Comparison of ENCODE assay signal across 8 mouse cellular contexts in genomic region chr10:120898785-120899762, GRCm38 (mm10). TPM values are rescaled to one million over a fixed set of nuclear protein-coding genes. Genes with fewer than 3 reads are reported as not detected.
A peak's percentile ranks its signal among the peaks of the same experiment; 100 is the strongest.
DNase-seq lines count a peak whose midpoint lies in the region; ATAC-seq and TF ChIP-seq lines count a peak whose summit lies in the region.

TSS of gene Msrb3 (minus strand) at chr10:120899101.

- peak within 1 kb of the TSS; percentile 80 for H3K9ac ChIP-seq in embryonic facial prominence, embryonic 13.5 days
- H3K9ac ChIP-seq in limb, embryonic 15.5 days, result peak within 1 kb of the TSS; percentile 66
- H3K9ac ChIP-seq in midbrain, embryonic 15.5 days, result peak within 1 kb of the TSS; percentile 48
- peak within 1 kb of the TSS; percentile 87 for H3K9ac ChIP-seq in stomach, postnatal 0 days (ENCODE audit: low read length)

- peak within 1 kb of the TSS; percentile 86 for H3K4me2 ChIP-seq in embryonic facial prominence, embryonic 13.5 days
- H3K4me2 ChIP-seq in limb, embryonic 15.5 days, result peak within 1 kb of the TSS; percentile 83
- H3K4me2 ChIP-seq in midbrain, embryonic 15.5 days, result peak within 1 kb of the TSS; percentile 99
- H3K4me2 ChIP-seq in stomach, postnatal 0 days (replicated peaks; ENCODE audit: low read depth), result peak within 1 kb of the TSS; percentile 85

- WGBS in embryonic facial prominence, embryonic 13.5 days, result 2% methylated on average over 57 of the region's 64 CpGs
- whole genome bisulfite sequencing in kidney, adult 2 months, result 3% methylated on average over 64 of the region's 64 CpGs
- WGBS in limb, embryonic 15.5 days, result 2% methylated on average over 62 of the region's 64 CpGs
- 2% methylated on average over 60 of the region's 64 CpGs for WGBS in midbrain, embryonic 15.5 days
- 2% methylated on average over 49 of the region's 64 CpGs for WGBS in stomach, postnatal 0 days

- peak; percentile 33 for DNase-seq in thymus, postnatal 4 days
- no peak for DNase-seq in thymus, postnatal 10 days (ENCODE audit: low spot score in 2 of 2)
- DNase-seq in heart, adult 8-10 months (ENCODE audit: low spot score), result peak; percentile 89
- peak; percentile 90 for DNase-seq in kidney, adult 2 months
- peak; percentile 74 for DNase-seq in stomach, postnatal 0 days (ENCODE audit: low spot score)

- no peaks in the 10 kb centered on the region for H3K9me3 ChIP-seq in embryonic facial prominence, embryonic 13.5 days
- no peaks in the 10 kb centered on the region for H3K9me3 ChIP-seq in limb, embryonic 15.5 days
- no peaks in the 10 kb centered on the region for H3K9me3 ChIP-seq in midbrain, embryonic 15.5 days
- no peaks in the 10 kb centered on the region for H3K9me3 ChIP-seq in stomach, postnatal 0 days (ENCODE audit: control insufficient read depth, low read length)

- H3K27me3 ChIP-seq in embryonic facial prominence, embryonic 13.5 days, result no peaks in the 10 kb centered on the region
- no peaks in the 10 kb centered on the region for H3K27me3 ChIP-seq in kidney, adult 2 months (replicated peaks; ENCODE audit: control insufficient read depth, insufficient read depth, low read length)
- H3K27me3 ChIP-seq in limb, embryonic 15.5 days, result 0 out of 2 replicates have a peak, but pooled peaks cover 3% of the 10 kb centered on the region
- H3K27me3 ChIP-seq in midbrain, embryonic 15.5 days (replicated peaks), result peaks cover 15% of the 10 kb centered on the region
- no peaks in the 10 kb centered on the region for H3K27me3 ChIP-seq in stomach, postnatal 0 days (ENCODE audit: control insufficient read depth, insufficient read depth, low read length)

- no peak for TF ChIP-seq EP300 in stomach, postnatal 0 days (optimal IDR thresholded peaks at IDR 0.05)

- peak within 1 kb of the TSS; percentile 72 for H3K4me3 ChIP-seq in embryonic facial prominence, embryonic 13.5 days
- peak within 1 kb of the TSS; percentile 75 for H3K4me3 ChIP-seq in kidney, adult 2 months (ENCODE audit: insufficient read depth, low read depth, low read length)
- peak within 1 kb of the TSS; percentile 72 for H3K4me3 ChIP-seq in limb, embryonic 15.5 days
- peak within 1 kb of the TSS; percentile 56 for H3K4me3 ChIP-seq in midbrain, embryonic 15.5 days
- H3K4me3 ChIP-seq in stomach, postnatal 0 days (ENCODE audit: low read depth, low read length), result peak within 1 kb of the TSS; percentile 79

- H3K4me1 ChIP-seq in embryonic facial prominence, embryonic 13.5 days, result peaks cover 23% of the 10 kb centered on the region
- H3K4me1 ChIP-seq in kidney, adult 2 months (ENCODE audit: control insufficient read depth, insufficient read depth, low read length), result 0 out of 2 replicates have a peak, but pooled peaks cover 4% of the 10 kb centered on the region
- H3K4me1 ChIP-seq in limb, embryonic 15.5 days, result peaks cover 27% of the 10 kb centered on the region; the same call in 1 of the 2 replicates
- peaks cover 9% of the 10 kb centered on the region for H3K4me1 ChIP-seq in midbrain, embryonic 15.5 days
- H3K4me1 ChIP-seq in stomach, postnatal 0 days (replicated peaks; ENCODE audit: control insufficient read depth, insufficient read depth), result no peaks in the 10 kb centered on the region

- no peak for TF ChIP-seq CTCF in kidney, adult 2 months (conservative IDR thresholded peaks at IDR 0.05; ENCODE audit: insufficient read depth, insufficient read length, low read depth, low read length)
- no peak for TF ChIP-seq CTCF in stomach, postnatal 0 days (IDR thresholded peaks at IDR 0.05; ENCODE audit: low read depth)

- peak; percentile 16 for TF ChIP-seq POLR2A in kidney, adult 2 months (IDR thresholded peaks at IDR 0.05; ENCODE audit: low read depth, low read length)

- peak; percentile 70 for ATAC-seq in embryonic facial prominence, embryonic 13.5 days (ENCODE audit: insufficient number of reproducible peaks, insufficient read depth, low FRiP score, low TSS enrichment, low read depth)
- peak; percentile 78 for ATAC-seq in limb, embryonic 15.5 days (ENCODE audit: insufficient number of reproducible peaks, low FRiP score, low TSS enrichment, low read depth)
- peak; percentile 83 for ATAC-seq in midbrain, embryonic 15.5 days (replicated peaks)
- ATAC-seq in stomach, postnatal 0 days (ENCODE audit: low FRiP score, low TSS enrichment), result peak; percentile 84

- H3K27ac ChIP-seq in embryonic facial prominence, embryonic 13.5 days, result peak within 1 kb of the TSS; percentile 57; the same call in 1 of the 2 replicates
- H3K27ac ChIP-seq in kidney, adult 2 months (ENCODE audit: insufficient read depth, low read depth, low read length), result peak within 1 kb of the TSS; percentile 54; the same call in 1 of the 2 replicates
- H3K27ac ChIP-seq in limb, embryonic 15.5 days, result peak within 1 kb of the TSS; percentile 82
- no peak within 1 kb of the TSS for H3K27ac ChIP-seq in midbrain, embryonic 15.5 days
- peak within 1 kb of the TSS; percentile 90 for H3K27ac ChIP-seq in stomach, postnatal 0 days (replicated peaks)

- no peaks in the 10 kb centered on the region for H3K36me3 ChIP-seq in embryonic facial prominence, embryonic 13.5 days
- H3K36me3 ChIP-seq in kidney, adult 2 months (ENCODE audit: control insufficient read depth, insufficient read depth, low read length), result no peaks in the 10 kb centered on the region
- H3K36me3 ChIP-seq in limb, embryonic 15.5 days, result no peaks in the 10 kb centered on the region
- no peaks in the 10 kb centered on the region for H3K36me3 ChIP-seq in midbrain, embryonic 15.5 days (replicated peaks)
- no peaks in the 10 kb centered on the region for H3K36me3 ChIP-seq in stomach, postnatal 0 days (ENCODE audit: control insufficient read depth, insufficient read depth, low read length)

RNA-seq across cellular contexts. Expression of gene Msrb3, which starts in this region (rescaled TPM):
- 8.5 and 10.3 TPM in 2 replicates for polyA plus RNA-seq in embryonic facial prominence, embryonic 13.5 days (2015; fragmentation: Nextera tagmentation; extraction: Ambion mirVana)
- total RNA-seq in heart, adult 8-10 months (2022), result 100 to 1,000 TPM in 2 of 4 experiments, 10 to 100 TPM in 2; 84.9 to 110 (median 102) TPM
- 7.8 and 9.4 TPM in 2 replicates for polyA plus RNA-seq in kidney, adult 2 months (2012; rRNA removed)
- polyA plus RNA-seq in limb, embryonic 15.5 days (2015; fragmentation: Nextera tagmentation; extraction: Ambion mirVana), result 14.8 and 16.9 TPM in 2 replicates
- 0.84 and 1.4 TPM in 2 replicates for polyA plus RNA-seq in midbrain, embryonic 15.5 days (2015; fragmentation: Nextera tagmentation; extraction: Ambion mirVana)
- 19.5 and 23.2 TPM in 2 replicates for polyA plus RNA-seq in stomach, postnatal 0 days (2015; fragmentation: Nextera tagmentation; extraction: Ambion mirVana)

Comparison
In these comparisons a context has a peak if more than half of its experiments do, and no peak if none do; other contexts are left out.
1. DNase-seq: peak in thymus, postnatal 4 days (single experiment), heart, adult 8-10 months (single experiment), kidney, adult 2 months (single experiment) and stomach, postnatal 0 days (single experiment); none in thymus, postnatal 10 days (0 of 2).
2. Peak in every context shown above with its lines, with median percentiles within 50 percentile points of each other: ATAC-seq, H3K4me2 ChIP-seq, H3K4me3 ChIP-seq and H3K9ac ChIP-seq.